Mouse (Mus musculus): Measurements from ENCODE around the gene B3gnt8. TPM values are rescaled to one million over a fixed set of nuclear protein-coding genes. Genes with fewer than 3 reads are reported as not detected.

B3gnt8 gene
- total RNA-seq, 2 experiments from 2014 or later: 0.65 to 0.68 TPM

DNA sequence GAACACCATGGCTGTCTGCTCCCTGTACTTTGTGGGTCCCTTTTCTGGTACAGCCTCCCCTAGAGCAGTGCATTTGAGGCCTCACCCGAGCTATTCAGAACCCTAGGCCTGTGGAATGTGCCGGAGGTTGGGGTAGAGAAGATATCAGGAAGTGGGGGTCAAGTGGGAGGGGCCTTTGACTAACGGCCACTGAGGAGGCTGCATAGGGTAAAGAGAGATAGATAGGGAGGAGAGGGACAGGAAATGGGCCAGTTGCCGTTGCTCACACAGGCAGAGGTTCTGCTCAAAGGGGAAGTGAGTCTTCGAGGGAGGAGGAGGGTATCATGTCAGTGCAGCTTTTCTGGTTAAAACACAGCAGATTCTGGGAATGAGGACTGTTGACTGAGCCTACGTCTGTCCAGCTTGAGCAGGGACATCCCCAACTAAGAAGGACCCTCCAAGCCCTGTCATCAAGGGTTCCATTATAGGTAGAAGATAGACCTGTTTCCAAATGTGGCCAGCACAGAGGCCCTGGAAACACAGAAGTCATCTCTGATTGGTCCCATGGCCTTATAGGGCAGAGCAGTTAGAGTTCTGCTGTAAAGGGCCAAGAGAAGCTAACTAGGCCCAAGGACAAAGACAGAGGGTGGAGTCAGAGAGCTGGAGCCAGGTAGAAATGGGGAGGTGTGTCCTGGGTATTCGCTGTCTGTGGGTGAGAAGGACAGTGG, 57.2 kb downstream of the B3gnt8 start:
- TF ChIP-seq CTCF (IDR thresholded peaks at IDR 0.05): no peak
- intact Hi-C loops (cut with DNase I): no loop called here
- DNase-seq (ENCODE audit: extremely low spot score in 1 of 2, low spot score in 2 of 2): no peak
- no peak overlapping the region for H3K27ac ChIP-seq
- no peak overlapping the region for H3K4me3 ChIP-seq

DNA sequence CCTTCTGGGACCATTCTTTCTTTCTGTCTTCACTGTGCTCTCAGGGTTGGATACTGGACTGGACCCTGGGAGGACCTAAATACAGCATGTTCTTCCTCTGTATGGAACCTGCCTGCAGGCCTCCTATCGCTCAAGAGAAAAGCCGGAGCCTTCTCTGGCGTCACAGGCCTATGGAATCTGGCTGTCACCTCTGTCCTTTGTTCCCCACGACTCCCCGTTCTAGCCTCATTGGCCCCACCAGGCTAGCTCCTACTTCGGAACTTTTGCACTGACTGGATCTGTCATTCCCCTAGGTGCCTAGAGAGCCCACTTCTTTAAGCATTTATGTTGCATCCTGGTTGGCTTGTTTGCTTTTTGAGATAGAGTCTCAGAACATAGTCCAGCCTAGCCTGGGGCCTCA, 58.2 kb downstream of the B3gnt8 start:
- no peak for DNase-seq (ENCODE audit: extremely low spot score in 1 of 2, low spot score in 2 of 2)
- Histone ChIP-seq H3K27ac (no peak overlapping the region), H3K4me3 (no peak overlapping the region)
- TF ChIP-seq CTCF (IDR thresholded peaks at IDR 0.05): no peak
- intact Hi-C loops (cut with DNase I): no loop called here

Other genes starting within 250 kb of the B3gnt8 start
- 1 to 10 TPM; 7.5 to 7.8 TPM for gene Lipe, start 227.9 kb upstream of the B3gnt8 start, total RNA-seq (2021)
- not detected for gene Cxcl17, start 213.8 kb upstream of the B3gnt8 start, total RNA-seq (2021)
- 1 to 10 TPM; 3.1 to 4.1 TPM for gene Ceacam1, start 149.1 kb upstream of the B3gnt8 start, total RNA-seq (2021)
- under 1 TPM; 0.35 to 0.68 TPM for gene Ceacam2, start 86.8 kb upstream of the B3gnt8 start, total RNA-seq (2021)
- gene Erich4, start 10.8 kb upstream of the B3gnt8 start, total RNA-seq (2021): not detected
- 10 to 100 TPM; 51.0 to 55.7 TPM for gene Dmac2, start 7.2 kb upstream of the B3gnt8 start, total RNA-seq (2021)
- 10 to 100 TPM; 32.9 to 33.9 TPM for gene Bckdha, start 32.3 kb downstream of the B3gnt8 start, total RNA-seq (2021)
- 10 to 100 TPM; 23.3 to 24.0 TPM for gene Exosc5, start 32.5 kb downstream of the B3gnt8 start, total RNA-seq (2021)
- gene Tmem91, start 48.5 kb downstream of the B3gnt8 start, total RNA-seq (2021): 10 to 100 TPM; 20.7 to 29.4 TPM
- 10 to 100 TPM; 21.3 to 25.9 TPM for gene B9d2, start 54.1 kb downstream of the B3gnt8 start, total RNA-seq (2021)
- gene Tgfb1, start 60.3 kb downstream of the B3gnt8 start, total RNA-seq (2021): 10 to 100 TPM in 1 of 2 experiments, 1 to 10 TPM in 1; 7.3 to 10.7 TPM
- 10 to 100 TPM; 65.4 to 66.5 TPM for gene Ccdc97, start 92.4 kb downstream of the B3gnt8 start, total RNA-seq (2021)
- 100 to 1,000 TPM in 1 of 2 experiments, 10 to 100 TPM in 1; 96.5 to 101 TPM for gene Hnrnpul1, start 128.1 kb downstream of the B3gnt8 start, total RNA-seq (2021)
- gene Axl, start 162.1 kb downstream of the B3gnt8 start, total RNA-seq (2021): 10 to 100 TPM; 33.2 to 40.5 TPM
- gene Cyp2s1, start 190.3 kb downstream of the B3gnt8 start, total RNA-seq (2021): 1 to 10 TPM; 3.2 to 4.2 TPM